Mouse (Mus musculus): Measurements from ENCODE around the gene Tmem51. TPM values are rescaled to one million over a fixed set of nuclear protein-coding genes. Genes with fewer than 3 reads are reported as not detected.
"Not testable (repeated sequence)": the region's sequence is repeated elsewhere in the genome, so short reads cannot be mapped to it uniquely, and the experiment has no call there.

Gene Tmem51
- total RNA-seq, 4 experiments from 2014 or later: 5.0 to 6.8 (median 5.4) TPM

GRCm38 (mm10) chr4:142060455-142061378, 23.4 kb downstream of the Tmem51 start:
- DNase-seq (ENCODE audit: low spot score in 2 of 2): no peak

- DNase-seq (ENCODE audit: low spot score in 2 of 2): no peak
These were observed 24.3 kb downstream of the Tmem51 start for GRCm38 (mm10) chr4:142059841-142060193.

- no peak for DNase-seq (ENCODE audit: low spot score in 2 of 2)
These were observed 24.8 kb downstream of the Tmem51 start for GRCm38 (mm10) chr4:142059113-142059840.

GRCm38 (mm10) chr4:142057529-142058216, 26.4 kb downstream of the Tmem51 start:
- DNase-seq (ENCODE audit: low spot score in 2 of 2): peak in 1 of 2 experiments; percentile 55

GRCm38 (mm10) chr4:142055600-142055999, 28.5 kb downstream of the Tmem51 start:
- no peak for DNase-seq (ENCODE audit: low spot score in 2 of 2)

GRCm38 (mm10) chr4:142054580-142054979, 29.5 kb downstream of the Tmem51 start:
- DNase-seq (ENCODE audit: low spot score in 2 of 2): peak in 1 of 2 experiments; percentile 13

GRCm38 (mm10) chr4:142053661-142054448, 30.2 kb downstream of the Tmem51 start:
- DNase-seq (ENCODE audit: low spot score in 2 of 2): no peak

GRCm38 (mm10) chr4:142053261-142053660, 30.8 kb downstream of the Tmem51 start:
- DNase-seq (ENCODE audit: low spot score in 2 of 2): no peak

GRCm38 (mm10) chr4:142052391-142053132, 31.5 kb downstream of the Tmem51 start:
- DNase-seq (ENCODE audit: low spot score in 2 of 2): no peak

GRCm38 (mm10) chr4:142051883-142052282, 32.2 kb downstream of the Tmem51 start:
- DNase-seq (ENCODE audit: low spot score in 2 of 2): not testable (repeated sequence)

GRCm38 (mm10) chr4:142049963-142050362, 34.1 kb downstream of the Tmem51 start:
- no peak for DNase-seq (ENCODE audit: low spot score in 2 of 2)

- no peak for DNase-seq (ENCODE audit: low spot score in 2 of 2)
These were observed 35.7 kb downstream of the Tmem51 start for GRCm38 (mm10) chr4:142048391-142048790.

- DNase-seq (ENCODE audit: low spot score in 2 of 2): no peak
These were observed 37.1 kb downstream of the Tmem51 start for GRCm38 (mm10) chr4:142047005-142047404.

GRCm38 (mm10) chr4:142046496-142046895, 37.6 kb downstream of the Tmem51 start:
- DNase-seq (ENCODE audit: low spot score in 2 of 2): no peak

GRCm38 (mm10) chr4:142045595-142046163, 38.4 kb downstream of the Tmem51 start:
- no peak for DNase-seq (ENCODE audit: low spot score in 2 of 2)

- DNase-seq (ENCODE audit: low spot score in 2 of 2): no peak
These were observed 39.7 kb downstream of the Tmem51 start for GRCm38 (mm10) chr4:142044452-142044851.

GRCm38 (mm10) chr4:142039662-142040353, 44.3 kb downstream of the Tmem51 start:
- no peak for DNase-seq (ENCODE audit: low spot score in 2 of 2)

GRCm38 (mm10) chr4:142037897-142038296, 46.2 kb downstream of the Tmem51 start:
- DNase-seq (ENCODE audit: low spot score in 2 of 2): no peak

GRCm38 (mm10) chr4:142028533-142028932, 55.6 kb downstream of the Tmem51 start:
- no peak for DNase-seq (ENCODE audit: low spot score in 2 of 2)
